Mouse (Mus musculus) thymus, adult 2 months (tissue): ENCODE data around the gene Col9a2. TPM values are rescaled to one million over a fixed set of nuclear protein-coding genes. Genes with fewer than 3 reads are reported as not detected.
"Not testable (repeated sequence)": the region's sequence is repeated elsewhere in the genome, so short reads cannot be mapped to it uniquely, and the experiment has no call there.

Experiments used
- DNase-seq: peaks from one replicate; pipeline ENCODE4 v3.0.0; 2021
- H3K27ac ChIP-seq: fragments of 200-500 bp; 2 replicates; pipeline ENCODE4 v1.5.1; 2012; ENCODE audit warnings: low read length, control low read depth; ENCODE audit not compliant: control insufficient read depth, insufficient read depth
- H3K27me3 ChIP-seq: fragments of 200-500 bp; 2 replicates; pipeline ENCODE4 v1.6.1; 2012; ENCODE audit warnings: mild to moderate bottlenecking, low read length, moderate library complexity, mixed read lengths; ENCODE audit not compliant: control insufficient read depth, insufficient read depth
- H3K36me3 ChIP-seq: fragments of 200-500 bp; 2 replicates; pipeline ENCODE4 v1.6.1; 2012; ENCODE audit warnings: mild to moderate bottlenecking, low read length, moderate library complexity; ENCODE audit not compliant: control insufficient read depth, insufficient read depth
- H3K4me1 ChIP-seq: fragments of 200-500 bp; replicated peaks from 2 replicates; pipeline ENCODE4 v1.6.1; 2012; ENCODE audit warnings: low read length; ENCODE audit not compliant: control insufficient read depth, insufficient read depth
- H3K4me3 ChIP-seq: fragments of 200-500 bp; 2 replicates; pipeline ENCODE4 v1.5.1; 2012; ENCODE audit warnings: mild to moderate bottlenecking, low read length, control low read depth, moderate library complexity; ENCODE audit not compliant: control insufficient read depth, insufficient read depth
- CTCF ChIP-seq: fragments of 200-500 bp; IDR thresholded peaks from 2 replicates; pipeline ENCODE4 v1.5.1; 2012; ENCODE audit warnings: mild to moderate bottlenecking, control low read depth, low read length, moderate library complexity, borderline replicate concordance; ENCODE audit not compliant: control insufficient read depth, poor library complexity, insufficient read depth; ENCODE audit errors: extremely low read depth
- POLR2A ChIP-seq: fragments of 200-500 bp; IDR thresholded peaks from 2 replicates; pipeline ENCODE4 v1.6.1; 2012; ENCODE audit warnings: mild to moderate bottlenecking, low read length, control low read depth, moderate library complexity; ENCODE audit not compliant: control insufficient read depth, poor library complexity, insufficient read depth; ENCODE audit errors: extremely low read depth
- WGBS: fragments of 180-500 bp; shearing (Covaris S2); methylation state at CpG from one replicate; pipeline ENCODE4 v1.1.7; 2018; 5-methylcytosine and 5-hydroxymethylcytosine counted together
- polyA plus RNA-seq: library from polyadenylated mRNA; depleted of rRNA; stranded (reverse); fragments of >200 nt; gene quantifications from 2 replicates; pipeline ENCODE4 v1.2.3, GENCODE M21; 2012

Gene Col9a2
- polyA plus RNA-seq, 1 experiment, result 0.20 TPM

DNA sequence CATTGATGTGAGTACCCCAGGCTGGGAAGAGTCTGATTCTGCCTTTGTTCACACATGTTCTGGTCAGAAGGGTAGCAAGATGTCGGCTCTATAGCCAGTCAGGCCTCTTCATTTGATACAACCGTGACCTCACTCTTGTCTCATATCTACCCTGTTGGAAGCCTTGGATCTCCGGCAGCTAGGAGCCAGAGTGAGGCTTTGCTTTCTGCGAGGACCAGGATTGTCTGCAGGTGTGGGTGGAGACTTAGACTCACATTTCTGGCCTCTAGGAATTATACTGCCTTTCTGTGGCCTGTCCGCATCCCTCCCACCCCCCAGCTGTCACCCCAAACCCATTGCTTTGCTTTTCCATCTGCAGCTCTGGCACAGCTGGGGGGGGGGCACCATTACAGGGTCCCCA is 3.3 kb downstream of the Col9a2 start:
- no peaks in the 10 kb centered on the region for H3K36me3 ChIP-seq
- 98% methylated on average over 5 of the region's 5 CpGs for WGBS
- no peak overlapping the region for H3K27ac ChIP-seq
- TF ChIP-seq POLR2A (no peak), CTCF (no peak)
- H3K27me3 ChIP-seq, result peaks cover 11% of the 10 kb centered on the region; the same call in 1 of the 2 replicates
- no peak overlapping the region for H3K4me3 ChIP-seq
- peaks cover 2% of the 10 kb centered on the region; the same call in 1 of the 2 replicates for H3K4me1 ChIP-seq
- no peak for DNase-seq

- no peaks in the 10 kb centered on the region for H3K36me3 ChIP-seq
- peaks cover 11% of the 10 kb centered on the region; the same call in 1 of the 2 replicates for H3K27me3 ChIP-seq
- TF ChIP-seq POLR2A (no peak), CTCF (no peak)
- no peak overlapping the region for H3K4me3 ChIP-seq
- H3K27ac ChIP-seq, result no peak overlapping the region
- 95% methylated on average over 3 of the region's 3 CpGs for WGBS
- DNase-seq, result no peak
- peaks cover 2% of the 10 kb centered on the region; the same call in 1 of the 2 replicates for H3K4me1 ChIP-seq
These were observed 3.8 kb downstream of the Col9a2 start for GRCm38 (mm10) chr4:121042946-121043345.

DNA sequence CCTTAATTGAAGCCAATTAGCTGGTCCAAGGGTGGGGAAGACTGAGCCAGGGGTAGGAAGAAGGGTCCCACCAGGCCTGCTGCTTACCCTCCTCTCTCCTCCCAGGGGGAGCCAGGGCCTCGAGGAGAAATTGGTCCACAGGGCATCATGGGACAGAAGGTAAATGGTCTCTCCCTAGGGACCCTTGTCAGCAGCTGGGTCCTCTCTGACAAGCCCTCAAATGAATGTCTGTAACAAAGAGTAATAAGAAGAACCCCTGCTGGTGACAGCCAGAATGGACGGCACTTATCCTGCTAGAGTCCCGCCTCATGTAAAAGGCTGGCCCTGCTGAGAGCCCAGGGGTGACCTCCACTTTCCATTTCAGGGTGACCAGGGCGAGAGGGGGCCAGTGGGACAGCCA is 12.7 kb downstream of the Col9a2 start:
- DNase-seq, result no peak
- H3K36me3 ChIP-seq, result no peaks in the 10 kb centered on the region
- H3K4me1 ChIP-seq, result no peaks in the 10 kb centered on the region
- no peaks in the 10 kb centered on the region for H3K27me3 ChIP-seq
- TF ChIP-seq CTCF (no peak), POLR2A (no peak)
- 75% methylated on average over 4 of the region's 4 CpGs for WGBS
- H3K27ac ChIP-seq, result no peak overlapping the region
- H3K4me3 ChIP-seq, result no peak overlapping the region

GRCm38 (mm10) chr4:121052454-121053323 is 13.5 kb downstream of the Col9a2 start:
- no peak overlapping the region for H3K27ac ChIP-seq
- no peaks in the 10 kb centered on the region for H3K27me3 ChIP-seq
- H3K4me3 ChIP-seq, result no peak overlapping the region
- H3K4me1 ChIP-seq, result no peaks in the 10 kb centered on the region
- 36% methylated on average over 35 of the region's 35 CpGs for WGBS
- DNase-seq, result no peak
- TF ChIP-seq POLR2A (no peak), CTCF (no peak)
- H3K36me3 ChIP-seq, result no peaks in the 10 kb centered on the region

DNA sequence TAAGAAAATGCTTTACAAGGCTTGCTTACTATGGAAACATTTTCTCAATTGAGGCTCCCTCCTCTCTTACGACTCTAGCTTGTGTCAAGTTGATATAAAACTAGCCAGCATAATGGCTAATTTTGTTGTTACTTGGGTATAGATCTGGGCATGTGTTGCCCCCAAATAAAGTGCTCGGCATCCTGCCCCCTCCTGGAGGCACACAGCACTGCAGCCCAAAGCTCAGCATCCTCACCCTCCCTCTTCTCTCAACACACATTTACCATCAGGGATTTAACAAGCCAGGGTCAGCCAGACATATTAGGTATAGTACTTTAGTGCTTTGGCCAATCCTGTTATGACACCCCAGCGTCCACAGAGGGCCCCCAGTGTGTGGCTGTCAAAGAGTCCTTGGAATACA is 17.2 kb downstream of the Col9a2 start:
- TF ChIP-seq POLR2A, result no peak
- TF ChIP-seq CTCF, result peak; percentile 64; the same call in 1 of the 2 replicates

GRCm38 (mm10) chr4:121057032-121057431 is 17.8 kb downstream of the Col9a2 start:
- no peak for DNase-seq
- peaks cover 14% of the 10 kb centered on the region for H3K36me3 ChIP-seq
- no peak overlapping the region for H3K27ac ChIP-seq
- TF ChIP-seq CTCF (no peak), POLR2A (no peak)
- WGBS, result 92% methylated on average over 2 of the region's 2 CpGs
- H3K27me3 ChIP-seq, result no peaks in the 10 kb centered on the region
- no peaks in the 10 kb centered on the region for H3K4me1 ChIP-seq
- no peak overlapping the region for H3K4me3 ChIP-seq

More for the DNA sequence above, 17.2 kb downstream of the Col9a2 start:
- H3K4me1 ChIP-seq, result no peaks in the 10 kb centered on the region
- no peak overlapping the region for H3K27ac ChIP-seq
- H3K4me3 ChIP-seq, result no peak overlapping the region
- H3K36me3 ChIP-seq, result peaks cover 12% of the 10 kb centered on the region
- H3K27me3 ChIP-seq, result no peaks in the 10 kb centered on the region
- 64% methylated on average over 3 of the region's 3 CpGs for WGBS
- peak; percentile 44 for DNase-seq

- not testable (repeated sequence) for H3K27me3 ChIP-seq, H3K4me3 ChIP-seq, H3K27ac ChIP-seq, DNase-seq, H3K4me1 ChIP-seq
- H3K36me3 ChIP-seq, result peaks cover 21% of the 10 kb centered on the region
- WGBS, result 94% methylated on average over 10 of the region's 10 CpGs
These were observed 20.0 kb downstream of the Col9a2 start for GRCm38 (mm10) chr4:121059218-121059617.
